Mouse (Mus musculus): ENCODE results near the gene Olfr1321. TPM values are rescaled to one million over a fixed set of nuclear protein-coding genes. Genes with fewer than 3 reads are reported as not detected.

Olfr1321 gene
- not detected in 2 replicates for polyA plus RNA-seq (2016; fragmentation: Nextera tagmentation; extraction: Ambion mirVana)

- Histone ChIP-seq H3K4me1 (replicated peaks) (no peaks in the 10 kb centered on the region), H3K27me3 (replicated peaks) (no peaks in the 10 kb centered on the region), H3K9ac (no peak within 1 kb of the TSS), H3K4me2 (no peak within 1 kb of the TSS), H3K9me3 (replicated peaks) (no peaks in the 10 kb centered on the region), H3K36me3 (no peaks in the 10 kb centered on the region), H3K4me3 (no peak within 1 kb of the TSS), H3K27ac (ENCODE audit: poor library complexity, severe bottlenecking) (no peak within 1 kb of the TSS)
- ATAC-seq (ENCODE audit: insufficient number of reproducible peaks, low FRiP score) = no peak
- WGBS = 74% methylated on average over 2 of the region's 2 CpGs
Observed at GRCm38 (mm10) chrX:49734959-49735358, at the start of gene Olfr1321. TSS of gene Olfr1321 (minus strand) at chrX:49735059.

- Histone ChIP-seq H3K27me3 (replicated peaks) (no peaks in the 10 kb centered on the region), H3K4me2 (no peak overlapping the region), H3K27ac (ENCODE audit: poor library complexity, severe bottlenecking) (no peak overlapping the region), H3K9ac (no peak overlapping the region), H3K9me3 (replicated peaks) (no peaks in the 10 kb centered on the region), H3K4me3 (no peak overlapping the region), H3K4me1 (replicated peaks) (no peaks in the 10 kb centered on the region), H3K36me3 (no peaks in the 10 kb centered on the region)
- WGBS = 34% methylated on average over 2 of the region's 2 CpGs
- no peak for ATAC-seq (ENCODE audit: insufficient number of reproducible peaks, low FRiP score)
Observed at GRCm38 (mm10) chrX:49770828-49771227, 36.0 kb upstream of the Olfr1321 start.

GRCm38 (mm10) chrX:49745192-49745591 is 10.3 kb upstream of the Olfr1321 start:
- Histone ChIP-seq H3K36me3 (no peaks in the 10 kb centered on the region), H3K27ac (ENCODE audit: poor library complexity, severe bottlenecking) (no peak overlapping the region), H3K27me3 (replicated peaks) (no peaks in the 10 kb centered on the region), H3K4me3 (no peak overlapping the region), H3K4me2 (no peak overlapping the region), H3K9ac (no peak overlapping the region), H3K9me3 (replicated peaks) (no peaks in the 10 kb centered on the region), H3K4me1 (replicated peaks) (no peaks in the 10 kb centered on the region)
- no peak for ATAC-seq (ENCODE audit: insufficient number of reproducible peaks, low FRiP score)
- 52% methylated on average over 5 of the region's 5 CpGs for WGBS

Other genes starting within 250 kb of the Olfr1321 start
- gene Olfr1320, start 62.7 kb downstream of the Olfr1321 start, polyA plus RNA-seq (2016; fragmentation: Nextera tagmentation; extraction: Ambion mirVana) = not detected in 2 replicates
- gene Igsf1, start 62.7 kb upstream of the Olfr1321 start, polyA plus RNA-seq (2016; fragmentation: Nextera tagmentation; extraction: Ambion mirVana) = 2.6 and 3.9 TPM in 2 replicates
- not detected in 2 replicates for gene Olfr1322, start 156.4 kb upstream of the Olfr1321 start, polyA plus RNA-seq (2016; fragmentation: Nextera tagmentation; extraction: Ambion mirVana)